Mouse (Mus musculus) myocyte (in vitro differentiated cells): ENCODE data around the gene Olfr65. TPM values are rescaled to one million over a fixed set of nuclear protein-coding genes. Genes with fewer than 3 reads are reported as not detected.

Experiments
- H3K27me3 ChIP-seq: one replicate; pipeline ENCODE4 v1.6.1; 2011; ENCODE audit not compliant: control insufficient read depth, insufficient read depth, insufficient read length
- H3K36me3 ChIP-seq: one replicate; pipeline ENCODE4 v1.6.1; 2011; ENCODE audit not compliant: control insufficient read depth, insufficient read depth
- H3K4me2 ChIP-seq: one replicate; pipeline ENCODE4 v1.6.1; 2011; ENCODE audit warnings: low read depth, control low read depth
- H3K4me3 ChIP-seq: one replicate; pipeline ENCODE4 v1.5.1; 2011; ENCODE audit warnings: mild to moderate bottlenecking, control low read depth, moderate library complexity
- H3K79me2 ChIP-seq: one replicate; pipeline ENCODE4 v1.6.1; 2011; ENCODE audit not compliant: control insufficient read depth, insufficient read depth
- H3ac ChIP-seq: one replicate; pipeline ENCODE4 v1.6.1; 2011; ENCODE audit not compliant: control insufficient read depth, insufficient read length
- CEBPB ChIP-seq: IDR thresholded peaks from 2 replicates; pipeline ENCODE4 v1.6.1; 2011; ENCODE audit warnings: mild to moderate bottlenecking, moderate library complexity; ENCODE audit not compliant: poor library complexity, insufficient read depth, severe bottlenecking
- E2F4 ChIP-seq: IDR thresholded peaks from one replicate; pipeline ENCODE4 v1.6.1; 2011; ENCODE audit warnings: mild to moderate bottlenecking, control low read depth, moderate library complexity; ENCODE audit not compliant: insufficient read depth
- MAX ChIP-seq: IDR thresholded peaks from one replicate; pipeline ENCODE4 v1.6.1; 2011; ENCODE audit warnings: low read depth, mild to moderate bottlenecking, control low read depth
- MYOD1 ChIP-seq, 3 experiments: IDR thresholded peaks; one replicate each; pipeline ENCODE4 v1.6.1; 2011; ENCODE audit warnings: control low read depth in 2 of 3, low read depth in 2 of 3, mild to moderate bottlenecking in 2 of 3, moderate library complexity in 1 of 3; ENCODE audit not compliant: insufficient read length in 2 of 3, control insufficient read depth in 1 of 3
- MYOG ChIP-seq, 3 experiments: IDR thresholded peaks; one replicate each; pipeline ENCODE4 v1.6.1; 2011; ENCODE audit warnings: control low read depth in 2 of 3, low read depth in 2 of 3, mild to moderate bottlenecking in 2 of 3; ENCODE audit not compliant: insufficient read length in 2 of 3, control insufficient read depth in 1 of 3, insufficient read depth in 1 of 3
- POLR2A ChIP-seq: IDR thresholded peaks from one replicate; pipeline ENCODE4 v1.6.1; 2011; ENCODE audit warnings: low read depth, mild to moderate bottlenecking, control low read depth, moderate library complexity; ENCODE audit not compliant: insufficient read length
- POLR2AphosphoS2 ChIP-seq: IDR thresholded peaks from one replicate; pipeline ENCODE4 v1.6.1; 2011; ENCODE audit warnings: low read depth, control low read depth; ENCODE audit not compliant: insufficient read length
- REST ChIP-seq: IDR thresholded peaks from one replicate; pipeline ENCODE4 v1.6.1; 2011; ENCODE audit warnings: mild to moderate bottlenecking, control low read depth, moderate library complexity; ENCODE audit not compliant: insufficient read depth, insufficient read length
- SRF ChIP-seq: IDR thresholded peaks from one replicate; pipeline ENCODE4 v1.6.1; 2011; ENCODE audit warnings: low read depth; ENCODE audit not compliant: control insufficient read depth, insufficient read length
- TCF12 ChIP-seq: IDR thresholded peaks from one replicate; pipeline ENCODE4 v1.6.1; 2011; ENCODE audit warnings: mild to moderate bottlenecking, control low read depth; ENCODE audit not compliant: poor library complexity, insufficient read depth, severe bottlenecking
- TCF3 ChIP-seq: IDR thresholded peaks from one replicate; pipeline ENCODE4 v1.6.1; 2011; ENCODE audit warnings: low read depth, control low read depth; ENCODE audit not compliant: insufficient read length
- USF1 ChIP-seq: IDR thresholded peaks from one replicate; pipeline ENCODE4 v1.6.1; 2011; ENCODE audit warnings: low read depth, mild to moderate bottlenecking, control low read depth, moderate library complexity
- polyA plus RNA-seq: library from polyadenylated mRNA; unstranded; fragments of >200 nt; fragmentation: generic; extraction: Trizol; gene quantifications from one replicate; pipeline ENCODE4 v1.2.1, GENCODE M21; 2012; ENCODE audit warnings: missing spikeins

Gene Olfr65
- polyA plus RNA-seq, 1 experiment = not detected

- Histone ChIP-seq H3K4me2 (no peak overlapping the region), H3K79me2 (no peaks in the 10 kb centered on the region), H3K27me3 (no peaks in the 10 kb centered on the region), H3K36me3 (no peaks in the 10 kb centered on the region), H3K4me3 (no peak overlapping the region), H3ac (no peak overlapping the region)
- TF ChIP-seq TCF3 (no peak), MAX (no peak), SRF (no peak), POLR2A (no peak), MYOD1 (IDR thresholded peaks at IDR 0.05; ENCODE audit: control insufficient read depth in 1 of 3, insufficient read length in 2 of 3, low read depth in 2 of 3) (no peak), MYOG (IDR thresholded peaks at IDR 0.05; ENCODE audit: control insufficient read depth in 1 of 3, insufficient read depth in 1 of 3, insufficient read length in 2 of 3, low read depth in 2 of 3) (no peak), CEBPB (no peak), TCF12 (no peak), E2F4 (no peak), USF1 (no peak), POLR2AphosphoS2 (no peak)
These were observed 12.1 kb downstream of the Olfr65 start for GRCm38 (mm10) chr7:103915338-103915737.

- no peaks in the 10 kb centered on the region for H3K36me3 ChIP-seq
- H3K79me2 ChIP-seq = no peaks in the 10 kb centered on the region
- TF ChIP-seq MAX (no peak), E2F4 (no peak), SRF (no peak), TCF12 (no peak), TCF3 (no peak), POLR2A (no peak), USF1 (no peak), POLR2AphosphoS2 (no peak)
- no peaks in the 10 kb centered on the region for H3K27me3 ChIP-seq
- no peak within 1 kb of the TSS for H3K4me2 ChIP-seq
- no peak within 1 kb of the TSS for H3K4me3 ChIP-seq
- no peak within 1 kb of the TSS for H3ac ChIP-seq
These were observed 25.2 kb downstream of the Olfr65 start, which contains the start of gene Olfr631 for GRCm38 (mm10) chr7:103928525-103928924. Olfr631 (plus strand) TSS chr7:103928825.

- no peak for TF ChIP-seq REST
- no peak for TF ChIP-seq MYOG (IDR thresholded peaks at IDR 0.05; ENCODE audit: control insufficient read depth in 1 of 3, insufficient read depth in 1 of 3, insufficient read length in 2 of 3, low read depth in 2 of 3)
- no peak for TF ChIP-seq SRF
- TF ChIP-seq TCF12 = no peak
- H3K4me3 ChIP-seq = no peak within 1 kb of the TSS
- H3K36me3 ChIP-seq = no peaks in the 10 kb centered on the region
- no peak within 1 kb of the TSS for H3ac ChIP-seq
- H3K27me3 ChIP-seq = no peaks in the 10 kb centered on the region
- H3K79me2 ChIP-seq = no peaks in the 10 kb centered on the region
- H3K4me2 ChIP-seq = no peak within 1 kb of the TSS
These were observed 31.0 kb downstream of the Olfr65 start, which contains the start of gene Olfr632 for GRCm38 (mm10) chr7:103934264-103934663. Olfr632 (plus strand) TSS chr7:103934347.

- Histone ChIP-seq H3K36me3 (no peaks in the 10 kb centered on the region), H3K4me3 (no peak overlapping the region), H3K79me2 (no peaks in the 10 kb centered on the region), H3K27me3 (no peaks in the 10 kb centered on the region), H3ac (no peak overlapping the region), H3K4me2 (no peak overlapping the region)
- TF ChIP-seq MAX (no peak), MYOD1 (IDR thresholded peaks at IDR 0.05; ENCODE audit: control insufficient read depth in 1 of 3, insufficient read length in 2 of 3, low read depth in 2 of 3) (no peak), POLR2AphosphoS2 (no peak), POLR2A (no peak)
These were observed 39.4 kb downstream of the Olfr65 start for GRCm38 (mm10) chr7:103942730-103943129.

- Histone ChIP-seq H3K27me3 (no peaks in the 10 kb centered on the region), H3K4me3 (no peak within 1 kb of the TSS), H3ac (no peak within 1 kb of the TSS), H3K4me2 (no peak within 1 kb of the TSS), H3K36me3 (no peaks in the 10 kb centered on the region), H3K79me2 (no peaks in the 10 kb centered on the region)
- TF ChIP-seq E2F4 = no peak
- TF ChIP-seq SRF = no peak
- no peak for TF ChIP-seq TCF3
- no peak for TF ChIP-seq MYOD1 (IDR thresholded peaks at IDR 0.05; ENCODE audit: control insufficient read depth in 1 of 3, insufficient read length in 2 of 3, low read depth in 2 of 3)
- TF ChIP-seq MYOG (IDR thresholded peaks at IDR 0.05; ENCODE audit: control insufficient read depth in 1 of 3, insufficient read depth in 1 of 3, insufficient read length in 2 of 3, low read depth in 2 of 3) = no peak
- TF ChIP-seq USF1 = no peak
- TF ChIP-seq MAX = no peak
- TF ChIP-seq POLR2AphosphoS2 = no peak
- no peak for TF ChIP-seq POLR2A
- TF ChIP-seq CEBPB = no peak
- no peak for TF ChIP-seq TCF12
- TF ChIP-seq REST = no peak
These were observed 40.9 kb downstream of the Olfr65 start, which contains the start of gene Olfr633 for GRCm38 (mm10) chr7:103944137-103944536. Olfr633 (plus strand) TSS chr7:103944437.

Other genes with a start within 250 kb of the Olfr65 start
- gene Olfr623, start 239.8 kb upstream of the Olfr65 start, polyA plus RNA-seq = not detected
- not detected for gene Olfr624, start 232.3 kb upstream of the Olfr65 start, polyA plus RNA-seq
- not detected for gene Olfr625-ps1, start 220.8 kb upstream of the Olfr65 start, polyA plus RNA-seq
- gene Olfr243, start 188.8 kb upstream of the Olfr65 start, polyA plus RNA-seq = not detected
- gene Olfr628, start 173.1 kb upstream of the Olfr65 start, polyA plus RNA-seq = not detected
- gene Olfr629, start 158.5 kb upstream of the Olfr65 start, polyA plus RNA-seq = not detected
- gene Olfr630, start 146.2 kb upstream of the Olfr65 start, polyA plus RNA-seq = not detected
- gene Olfr69, start 131.9 kb upstream of the Olfr65 start, polyA plus RNA-seq = not detected
- not detected for gene Olfr68, start 123.8 kb upstream of the Olfr65 start, polyA plus RNA-seq
- gene Olfr67, start 111.7 kb upstream of the Olfr65 start, polyA plus RNA-seq = not detected
- not detected for gene Hbb-bt, start 89.5 kb upstream of the Olfr65 start, polyA plus RNA-seq
- not detected for gene Hbb-bs, start 75.4 kb upstream of the Olfr65 start, polyA plus RNA-seq
- not detected for gene Hbb-bh2, start 63.0 kb upstream of the Olfr65 start, polyA plus RNA-seq
- not detected for gene Hbb-bh1, start 60.3 kb upstream of the Olfr65 start, polyA plus RNA-seq
- gene Hbb-y, start 50.3 kb upstream of the Olfr65 start, polyA plus RNA-seq = not detected
- gene Olfr66, start 17.2 kb upstream of the Olfr65 start, polyA plus RNA-seq = not detected
- gene Olfr64, start 9.0 kb upstream of the Olfr65 start, polyA plus RNA-seq = not detected
- gene Olfr631, start 25.3 kb downstream of the Olfr65 start, polyA plus RNA-seq = not detected
- not detected for gene Olfr632, start 30.9 kb downstream of the Olfr65 start, polyA plus RNA-seq
- not detected for gene Olfr633, start 41.0 kb downstream of the Olfr65 start, polyA plus RNA-seq
- gene Olfr635, start 67.7 kb downstream of the Olfr65 start, polyA plus RNA-seq = not detected
- gene Olfr638, start 95.3 kb downstream of the Olfr65 start, polyA plus RNA-seq = not detected
- gene Olfr639, start 113.8 kb downstream of the Olfr65 start, polyA plus RNA-seq = not detected
- not detected for gene Olfr640, start 122.1 kb downstream of the Olfr65 start, polyA plus RNA-seq
- gene Olfr641, start 132.0 kb downstream of the Olfr65 start, polyA plus RNA-seq = not detected
- gene Olfr642, start 149.2 kb downstream of the Olfr65 start, polyA plus RNA-seq = not detected
- gene 4930516K23Rik, start 158.0 kb downstream of the Olfr65 start, polyA plus RNA-seq = not detected
- gene Olfr644, start 168.4 kb downstream of the Olfr65 start, polyA plus RNA-seq = not detected
- not detected for gene Olfr645, start 182.0 kb downstream of the Olfr65 start, polyA plus RNA-seq
- gene Olfr646, start 201.4 kb downstream of the Olfr65 start, polyA plus RNA-seq = not detected
- gene Ubqln5, start 226.3 kb downstream of the Olfr65 start, polyA plus RNA-seq = not detected
- not detected for gene Olfr643, start 233.9 kb downstream of the Olfr65 start, polyA plus RNA-seq
- not detected for gene Ubqln3, start 239.8 kb downstream of the Olfr65 start, polyA plus RNA-seq
- not detected for gene Ubqlnl, start 247.1 kb downstream of the Olfr65 start, polyA plus RNA-seq